Mouse (Mus musculus) urinary bladder, postnatal 0 days (tissue): ENCODE measurements around the gene Vmn2r69. TPM values are rescaled to one million over a fixed set of nuclear protein-coding genes. Genes with fewer than 3 reads are reported as not detected.

Source experiments
- polyA plus RNA-seq: library from polyadenylated mRNA; unstranded; fragments of >200 nt; fragmentation: Nextera tagmentation; extraction: Ambion mirVana; gene quantifications from 2 replicates; pipeline ENCODE4 v1.2.1, GENCODE M21; 2015

Vmn2r69 gene
- polyA plus RNA-seq = not detected in 2 replicates

GRCm38 (mm10) chr7:85415820-85416219, at the start of gene Vmn2r69:
Gene Vmn2r69 (minus strand): TSS chr7:85415920.

Other genes starting within 250 kb of the Vmn2r69 start
- not detected in 2 replicates for gene Vmn2r68, start 178.1 kb downstream of the Vmn2r69 start, polyA plus RNA-seq
- not detected in 2 replicates for gene Vmn2r71, start 147.2 kb upstream of the Vmn2r69 start, polyA plus RNA-seq
- gene Vmn2r70, start 153.3 kb upstream of the Vmn2r69 start, polyA plus RNA-seq = not detected in 2 replicates